Mouse (Mus musculus) leukemia stem cell, adult 10-12 weeks (primary cell): ENCODE data around the gene Scml2. TPM values are rescaled to one million over a fixed set of nuclear protein-coding genes. Genes with fewer than 3 reads are reported as not detected.

ENCODE experiments used
- polyA plus RNA-seq: library from polyadenylated mRNA; stranded (reverse); fragments of >175 nt; gene quantifications from 2 replicates; pipeline ENCODE4 v1.2.3, GENCODE M21; 2012; ENCODE audit warnings: low replicate concordance

Gene Scml2
- polyA plus RNA-seq, result 1.5 and 1.6 TPM in 2 replicates

GRCm38 (mm10) chrX:161116893-161117292 is at the start of gene Scml2:
Gene Scml2 (plus strand): TSS chrX:161117193.

GRCm38 (mm10) chrX:161287156-161287555 is 170.2 kb downstream of the Scml2 start, which contains the start of gene Gm15262:
Gene Gm15262 (plus strand): TSS chrX:161287456.

Other genes with a start within 250 kb of the Scml2 start
- gene Gja6, start 210.1 kb upstream of the Scml2 start, polyA plus RNA-seq, result not detected in 2 replicates
- gene Cdkl5, start 122.5 kb upstream of the Scml2 start, polyA plus RNA-seq, result 0.12 and 0.20 TPM in 2 replicates
- not detected in 2 replicates for gene Gm15262, start 170.3 kb downstream of the Scml2 start, polyA plus RNA-seq